Mouse (Mus musculus) myocyte (in vitro differentiated cells): ENCODE data around the gene Defb48.

Experiments used
- E2F4 ChIP-seq: IDR thresholded peaks from one replicate; pipeline ENCODE4 v1.6.1; 2011; ENCODE audit warnings: mild to moderate bottlenecking, control low read depth, moderate library complexity; ENCODE audit not compliant: insufficient read depth
- MAX ChIP-seq: IDR thresholded peaks from one replicate; pipeline ENCODE4 v1.6.1; 2011; ENCODE audit warnings: low read depth, mild to moderate bottlenecking, control low read depth
- MYOD1 ChIP-seq, 3 experiments: IDR thresholded peaks; one replicate each; pipeline ENCODE4 v1.6.1; 2011; ENCODE audit warnings: control low read depth in 2 of 3, low read depth in 2 of 3, mild to moderate bottlenecking in 2 of 3, moderate library complexity in 1 of 3; ENCODE audit not compliant: insufficient read length in 2 of 3, control insufficient read depth in 1 of 3
- MYOG ChIP-seq, 3 experiments: IDR thresholded peaks; one replicate each; pipeline ENCODE4 v1.6.1; 2011; ENCODE audit warnings: control low read depth in 2 of 3, low read depth in 2 of 3, mild to moderate bottlenecking in 2 of 3; ENCODE audit not compliant: insufficient read length in 2 of 3, control insufficient read depth in 1 of 3, insufficient read depth in 1 of 3
- POLR2A ChIP-seq: IDR thresholded peaks from one replicate; pipeline ENCODE4 v1.6.1; 2011; ENCODE audit warnings: low read depth, mild to moderate bottlenecking, control low read depth, moderate library complexity; ENCODE audit not compliant: insufficient read length
- POLR2AphosphoS2 ChIP-seq: IDR thresholded peaks from one replicate; pipeline ENCODE4 v1.6.1; 2011; ENCODE audit warnings: low read depth, control low read depth; ENCODE audit not compliant: insufficient read length
- SRF ChIP-seq: IDR thresholded peaks from one replicate; pipeline ENCODE4 v1.6.1; 2011; ENCODE audit warnings: low read depth; ENCODE audit not compliant: control insufficient read depth, insufficient read length
- TCF12 ChIP-seq: IDR thresholded peaks from one replicate; pipeline ENCODE4 v1.6.1; 2011; ENCODE audit warnings: mild to moderate bottlenecking, control low read depth; ENCODE audit not compliant: poor library complexity, insufficient read depth, severe bottlenecking
- TCF3 ChIP-seq: IDR thresholded peaks from one replicate; pipeline ENCODE4 v1.6.1; 2011; ENCODE audit warnings: low read depth, control low read depth; ENCODE audit not compliant: insufficient read length

DNA sequence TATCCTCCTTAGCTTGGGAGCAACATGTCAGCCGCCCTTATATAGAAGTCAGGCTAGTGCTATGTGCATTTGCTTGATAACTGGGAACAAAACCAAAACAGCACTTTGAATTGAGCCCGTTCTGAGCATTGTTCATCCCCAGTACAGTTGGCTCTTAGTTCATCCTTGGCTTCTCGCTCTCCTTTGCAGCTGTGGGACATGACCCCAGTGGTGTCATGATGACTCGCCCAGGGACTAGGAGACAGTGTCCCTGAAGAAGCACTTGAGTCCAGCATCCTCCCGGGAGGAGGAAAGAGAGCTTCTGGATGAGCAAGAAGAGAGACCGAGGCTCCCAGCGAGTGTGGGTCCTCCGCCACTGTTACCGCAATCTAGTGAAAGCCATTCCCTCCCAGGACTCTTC, 28.2 kb downstream of the Defb48 start:
- TF ChIP-seq MAX (no peak), SRF (no peak), POLR2A (no peak), TCF12 (no peak), MYOD1 (IDR thresholded peaks at IDR 0.05; ENCODE audit: control insufficient read depth in 1 of 3, insufficient read length in 2 of 3, low read depth in 2 of 3) (no peak), E2F4 (no peak), POLR2AphosphoS2 (no peak), TCF3 (no peak), MYOG (IDR thresholded peaks at IDR 0.05; ENCODE audit: control insufficient read depth in 1 of 3, insufficient read depth in 1 of 3, insufficient read length in 2 of 3, low read depth in 2 of 3) (no peak)
